Mouse (Mus musculus): ENCODE measurements around the gene Ush1g.

DNA sequence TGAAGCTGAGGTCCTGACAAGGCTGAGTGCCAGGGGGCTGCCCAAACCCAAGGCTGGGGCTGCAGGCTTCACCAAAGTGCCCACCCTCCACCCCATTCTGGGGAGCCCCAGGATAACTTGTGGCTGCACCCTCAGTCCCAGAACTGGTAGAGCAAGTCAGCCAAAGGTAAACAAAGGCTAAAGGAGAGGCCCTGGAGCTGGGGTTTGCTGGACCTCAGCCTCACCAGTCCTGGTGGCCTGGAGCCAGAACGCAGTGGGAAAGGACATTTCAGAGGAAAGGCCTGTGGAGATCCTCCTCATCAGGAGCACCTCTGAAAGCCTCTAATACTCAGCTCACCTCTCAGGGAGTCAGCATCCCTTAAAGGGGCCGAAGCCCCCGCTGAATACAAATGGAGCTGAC, 42.3 kb upstream of the Ush1g start:
- TF ChIP-seq CTCF (IDR thresholded peaks at IDR 0.05; ENCODE audit: insufficient read depth, low read depth, low read length): no peak
- no peak for TF ChIP-seq POLR2A (IDR thresholded peaks at IDR 0.05; ENCODE audit: insufficient read depth, low read depth, low read length)

Measured in olfactory bulb, adult 2 months (tissue).